ENCODE assay signal across 11 mouse cellular contexts in the genomic region with DNA sequence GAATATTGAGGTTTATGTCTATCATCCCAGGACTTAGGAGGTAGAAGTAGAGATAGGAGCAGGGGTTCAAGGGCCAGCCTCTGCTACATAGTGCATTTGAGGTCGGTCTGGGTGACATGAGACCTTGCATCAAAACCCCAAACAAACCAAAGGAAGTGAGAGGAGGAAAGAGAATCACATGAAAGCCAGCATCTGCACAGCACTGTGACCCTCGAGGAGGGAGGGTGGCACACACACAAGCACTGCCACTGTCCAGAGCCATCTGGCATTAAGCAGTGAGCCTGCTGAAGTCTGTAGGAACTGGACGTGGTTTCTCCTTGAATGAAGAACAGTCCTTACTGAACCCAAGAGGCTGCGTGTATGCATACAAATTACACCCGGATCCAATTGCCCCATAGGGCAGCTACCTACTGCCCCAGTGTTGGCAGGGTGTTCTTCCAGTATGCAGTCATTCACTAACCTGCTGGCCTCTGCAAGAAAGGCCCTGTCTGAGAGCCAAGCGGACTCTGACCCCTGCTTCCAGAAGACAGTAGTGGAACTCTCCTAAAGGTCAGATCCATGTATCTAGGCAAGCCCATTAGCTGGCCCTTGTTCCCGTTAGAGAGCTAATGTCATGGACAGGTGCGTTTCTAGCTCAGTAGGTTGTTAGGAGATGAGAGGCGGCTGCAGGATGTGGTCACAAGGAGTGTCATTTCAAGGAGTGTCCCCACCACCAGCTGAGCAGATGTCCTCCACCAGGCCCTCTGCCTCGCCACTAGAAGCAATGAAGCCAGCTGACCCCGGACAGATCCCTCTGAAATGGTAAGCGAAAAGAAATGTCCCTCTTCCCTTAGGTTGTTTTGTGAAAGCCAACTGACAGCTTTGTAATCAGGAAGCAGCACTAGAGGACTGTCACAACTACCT. TPM values are rescaled to one million over a fixed set of nuclear protein-coding genes. Genes with fewer than 3 reads are reported as not detected.
DNase-seq lines count a peak whose midpoint lies in the region; ATAC-seq and TF ChIP-seq lines count a peak whose summit lies in the region.
"Had no signal": no experiment of that assay in that cellular context is flagged by ENCODE, and none has a peak within 500 bp of the region (broad histone marks: within the 10 kb centered on the region; RNA-seq: fewer than 3 reads in every experiment).

No protein-coding gene starts in this region.

- peaks cover 11% of the 10 kb centered on the region for H3K4me1 ChIP-seq in liver, postnatal 0 days (ENCODE audit: insufficient read depth)
- no peaks in the 10 kb centered on the region for H3K4me1 ChIP-seq in kidney, postnatal 0 days (replicated peaks; ENCODE audit: insufficient read depth, low read length)
- peaks cover 17% of the 10 kb centered on the region for H3K4me1 ChIP-seq in stomach, postnatal 0 days (replicated peaks; ENCODE audit: control insufficient read depth, insufficient read depth)

- ATAC-seq in liver, postnatal 0 days, result peak; percentile 75
- ATAC-seq in kidney, postnatal 0 days (replicated peaks; ENCODE audit: low FRiP score, low read depth), result peak; percentile 57; the same call in 1 of the 2 replicates
- ATAC-seq in stomach, postnatal 0 days (ENCODE audit: low FRiP score, low TSS enrichment), result no peak
- ATAC-seq: midbrain, embryonic 16.5 days had no signal

- H3K9ac ChIP-seq in liver, postnatal 0 days (replicated peaks), result no peak overlapping the region
- H3K9ac ChIP-seq in kidney, postnatal 0 days (ENCODE audit: low read depth, low read length), result no peak overlapping the region
- no peak overlapping the region for H3K9ac ChIP-seq in stomach, postnatal 0 days (ENCODE audit: low read length)

- H3K4me2 ChIP-seq in liver, postnatal 0 days (ENCODE audit: low read depth, low read length), result no peak overlapping the region
- no peak overlapping the region for H3K4me2 ChIP-seq in kidney, postnatal 0 days (ENCODE audit: low read length)
- no peak overlapping the region for H3K4me2 ChIP-seq in stomach, postnatal 0 days (replicated peaks; ENCODE audit: low read depth)

- peak overlapping the region; percentile 79 for H3K27ac ChIP-seq in gastrocnemius, adult 2 months
- H3K27ac ChIP-seq in liver, postnatal 0 days (ENCODE audit: low read depth), result no peak overlapping the region
- H3K27ac ChIP-seq in kidney, postnatal 0 days, result no peak overlapping the region
- H3K27ac ChIP-seq in stomach, postnatal 0 days (replicated peaks), result peak overlapping the region; percentile 87; the same call in 1 of the 2 replicates

- no peaks in the 10 kb centered on the region for H3K36me3 ChIP-seq in liver, postnatal 0 days (replicated peaks; ENCODE audit: insufficient read depth, low read length)
- H3K36me3 ChIP-seq in kidney, postnatal 0 days (ENCODE audit: insufficient read depth, low read length), result no peaks in the 10 kb centered on the region
- no peaks in the 10 kb centered on the region for H3K36me3 ChIP-seq in stomach, postnatal 0 days (ENCODE audit: control insufficient read depth, insufficient read depth, low read length)

- DNase-seq in gastrocnemius, adult 2 months, result no peak
- DNase-seq in gastrocnemius, postnatal 14 days, result no peak
- peak; percentile 49 for DNase-seq in liver, postnatal 0 days
- no peak for DNase-seq in liver
- DNase-seq in kidney, postnatal 0 days (ENCODE audit: low spot score), result no peak
- DNase-seq in stomach, postnatal 0 days (ENCODE audit: low spot score), result no peak
- DNase-seq in adrenal gland, adult (ENCODE audit: inconsistent age in 2 of 2, low spot score in 1 of 2), result no peak
- DNase-seq in heart, adult 18-20 months, result no peak
- DNase-seq: cerebellum, postnatal 10 days; spleen, adult 18-20 months had no signal

- no peaks in the 10 kb centered on the region for H3K27me3 ChIP-seq in liver, postnatal 0 days (ENCODE audit: insufficient read depth, low read length)
- H3K27me3 ChIP-seq in kidney, postnatal 0 days (ENCODE audit: insufficient read depth, low read length), result no peaks in the 10 kb centered on the region
- no peaks in the 10 kb centered on the region for H3K27me3 ChIP-seq in stomach, postnatal 0 days (ENCODE audit: control insufficient read depth, insufficient read depth, low read length)

- no peak overlapping the region for H3K4me3 ChIP-seq in gastrocnemius, adult 2 months
- H3K4me3 ChIP-seq in liver, postnatal 0 days (ENCODE audit: low read depth, low read length), result no peak overlapping the region
- no peak overlapping the region for H3K4me3 ChIP-seq in kidney, postnatal 0 days (replicated peaks; ENCODE audit: low read depth, low read length)
- H3K4me3 ChIP-seq in stomach, postnatal 0 days (ENCODE audit: low read depth, low read length), result no peak overlapping the region

- TF ChIP-seq EP300 in liver, postnatal 0 days (IDR thresholded peaks at IDR 0.05; ENCODE audit: low read depth), result no peak
- no peak for TF ChIP-seq EP300 in stomach, postnatal 0 days (optimal IDR thresholded peaks at IDR 0.05)

- TF ChIP-seq CTCF in gastrocnemius, adult 2 months (IDR thresholded peaks at IDR 0.05), result no peak
- TF ChIP-seq CTCF in liver, postnatal 0 days (IDR thresholded peaks at IDR 0.05; ENCODE audit: low read depth), result no peak
- TF ChIP-seq CTCF in kidney, postnatal 0 days (IDR thresholded peaks at IDR 0.05; ENCODE audit: low read depth), result no peak
- TF ChIP-seq CTCF in stomach, postnatal 0 days (IDR thresholded peaks at IDR 0.05; ENCODE audit: low read depth), result no peak

- intact Hi-C loops in gastrocnemius, adult 2 months (cut with DNase I), result no loop called here
- intact Hi-C loops in gastrocnemius, postnatal 14 days (cut with DNase I; ENCODE audit: low total_unique reads), result no loop called here

- 57% methylated on average over 12 of the region's 12 CpGs for WGBS in liver, postnatal 0 days (ENCODE audit: insufficient replicate concordance)
- 83% methylated on average over 12 of the region's 12 CpGs for WGBS in kidney, postnatal 0 days
- 75% methylated on average over 12 of the region's 12 CpGs for WGBS in stomach, postnatal 0 days

- no peaks in the 10 kb centered on the region for H3K9me3 ChIP-seq in liver, postnatal 0 days (ENCODE audit: low read length)
- H3K9me3 ChIP-seq in kidney, postnatal 0 days (replicated peaks; ENCODE audit: low read length), result no peaks in the 10 kb centered on the region
- H3K9me3 ChIP-seq in stomach, postnatal 0 days (ENCODE audit: control insufficient read depth, low read length), result no peaks in the 10 kb centered on the region

RNA-seq across cellular contexts. Expression of gene Sema4c, which starts 46.4 kb away (rescaled TPM):
- total RNA-seq in gastrocnemius, adult 2 months (2021), result 10 to 100 TPM in 1 of 2 experiments, 1 to 10 TPM in 1; 6.8 to 10.0 TPM
- total RNA-seq in gastrocnemius, postnatal 14 days (2021), result 10 to 100 TPM; 12.1 to 13.1 TPM
- 2.0 TPM in 2 replicates for polyA plus RNA-seq in liver, postnatal 0 days (2015; fragmentation: Nextera tagmentation; extraction: Ambion mirVana)
- 13.5 and 14.7 TPM in 2 replicates for polyA plus RNA-seq in kidney, postnatal 0 days (2015; fragmentation: Nextera tagmentation; extraction: Ambion mirVana)
- polyA plus RNA-seq in stomach, postnatal 0 days (2015; fragmentation: Nextera tagmentation; extraction: Ambion mirVana), result 5.0 and 5.1 TPM in 2 replicates
- 10 to 100 TPM in 1 of 2 experiments, 1 to 10 TPM in 1; 9.2 to 10.4 TPM for total RNA-seq in heart, adult 18-20 months (2021)

RNA-seq across cellular contexts. Expression of gene Ankrd39, which starts 57.3 kb away (rescaled TPM):
- total RNA-seq in gastrocnemius, adult 2 months (2021), result 1 to 10 TPM; 7.2 to 9.3 TPM
- 1 to 10 TPM; 5.7 to 9.6 TPM for total RNA-seq in gastrocnemius, postnatal 14 days (2021)
- polyA plus RNA-seq in liver, postnatal 0 days (2015; fragmentation: Nextera tagmentation; extraction: Ambion mirVana), result 7.4 and 8.3 TPM in 2 replicates
- 22.0 and 24.6 TPM in 2 replicates for polyA plus RNA-seq in kidney, postnatal 0 days (2015; fragmentation: Nextera tagmentation; extraction: Ambion mirVana)
- 19.5 and 20.1 TPM in 2 replicates for polyA plus RNA-seq in stomach, postnatal 0 days (2015; fragmentation: Nextera tagmentation; extraction: Ambion mirVana)
- total RNA-seq in heart, adult 18-20 months (2021), result 1 to 10 TPM; 5.8 to 6.2 TPM

Comparison
In these comparisons a context has a peak if more than half of its experiments do, and no peak if none do; other contexts are left out.
1. H3K27ac ChIP-seq: peak in gastrocnemius, adult 2 months (single experiment) and stomach, postnatal 0 days (single experiment); none in liver, postnatal 0 days (single experiment) and kidney, postnatal 0 days (single experiment).